Comparison of ENCODE assay signal across 7 mouse cellular contexts in the genomic region with DNA sequence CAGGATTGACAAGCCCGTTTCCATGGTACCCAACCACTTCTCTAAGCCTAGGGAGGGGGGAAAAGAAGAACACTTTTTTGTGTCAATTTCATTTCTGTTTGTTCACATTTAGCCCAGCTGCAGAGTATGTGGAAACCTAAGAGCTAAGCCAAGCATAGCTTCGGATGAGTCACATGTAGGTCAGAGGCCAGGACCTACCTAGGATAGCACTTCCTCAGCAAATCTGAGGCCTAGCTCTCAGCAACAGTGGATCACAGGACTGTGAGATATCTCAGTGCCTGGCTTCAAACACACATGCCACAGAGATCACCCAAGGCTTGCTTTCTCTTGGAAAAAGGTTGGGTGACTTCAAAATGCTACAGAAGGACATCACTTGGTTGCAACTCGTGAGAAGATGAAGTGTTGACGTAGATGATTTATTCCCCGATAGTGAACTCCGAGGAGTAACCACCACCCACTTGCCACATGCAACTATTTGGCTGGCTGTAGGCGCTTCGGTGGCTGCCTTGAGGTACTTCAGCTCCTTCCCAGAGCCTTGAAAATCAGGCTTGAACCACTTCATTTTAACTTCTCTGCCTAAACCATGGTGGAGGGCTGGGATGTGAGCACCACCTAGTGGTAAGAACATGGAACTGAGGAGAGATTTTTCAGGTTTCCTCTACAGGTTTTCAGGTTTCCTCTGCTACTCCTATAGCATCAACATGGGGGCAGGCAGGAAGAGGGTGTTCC.
A peak's percentile ranks its signal among the peaks of the same experiment; 100 is the strongest.
DNase-seq lines count a peak whose midpoint lies in the region; ATAC-seq and TF ChIP-seq lines count a peak whose summit lies in the region.

No protein-coding gene starts in this region.

- H3K4me1 ChIP-seq in MEL (ENCODE audit: control insufficient read depth in 1 of 2, insufficient read depth in 2 of 2, low read length in 2 of 2) = no peaks in the 10 kb centered on the region
- no peaks in the 10 kb centered on the region for H3K4me1 ChIP-seq in embryonic facial prominence, embryonic 11.5 days (ENCODE audit: control insufficient read depth, insufficient read depth, low read length)

- no peak for TF ChIP-seq EP300 in MEL (IDR thresholded peaks at IDR 0.05; ENCODE audit: low read depth in 1 of 2, low read length in 2 of 2)

- H3K4me3 ChIP-seq in MEL (ENCODE audit: control insufficient read depth in 1 of 2, insufficient read depth in 1 of 2, low read depth in 2 of 2, low read length in 2 of 2) = no peak overlapping the region
- H3K4me3 ChIP-seq in embryonic facial prominence, embryonic 11.5 days (ENCODE audit: low read depth, low read length) = no peak overlapping the region

- peak; percentile 85 for TF ChIP-seq RAD21 in MEL (IDR thresholded peaks at IDR 0.05; ENCODE audit: low read depth, low read length)

- no peaks in the 10 kb centered on the region for H3K9me3 ChIP-seq in MEL (replicated peaks; ENCODE audit: insufficient read depth, low read length)
- no peaks in the 10 kb centered on the region for H3K9me3 ChIP-seq in embryonic facial prominence, embryonic 11.5 days (replicated peaks; ENCODE audit: control insufficient read depth, low read length)

- no peak overlapping the region for H3K4me2 ChIP-seq in embryonic facial prominence, embryonic 11.5 days (ENCODE audit: low read depth, low read length)

- peak; percentile 84; the same call in 1 of the 2 replicates for ATAC-seq in embryonic facial prominence, embryonic 11.5 days (replicated peaks; ENCODE audit: insufficient number of reproducible peaks, low FRiP score, low TSS enrichment, low read depth)
- ATAC-seq in hematopoietic stem cell, adult 5-6 weeks (replicated peaks in 1 of 2; ENCODE audit: insufficient read depth in 1 of 2, low FRiP score in 2 of 2, low TSS enrichment in 1 of 2, low read depth in 1 of 2, poor library complexity in 2 of 2, severe bottlenecking in 2 of 2) = peak; percentile 84 to 91

- TF ChIP-seq POLR2A in MEL (IDR thresholded peaks at IDR 0.05; ENCODE audit: control insufficient read depth in 1 of 2, insufficient read depth in 1 of 2, low read depth in 1 of 2, low read length in 2 of 2, poor library complexity in 1 of 2) = no peak

- no peaks in the 10 kb centered on the region for H3K27me3 ChIP-seq in MEL (ENCODE audit: control insufficient read depth in 1 of 2, insufficient read depth in 2 of 2, low read length in 2 of 2)
- H3K27me3 ChIP-seq in embryonic facial prominence, embryonic 11.5 days (ENCODE audit: control insufficient read depth, insufficient read depth, low read length) = no peaks in the 10 kb centered on the region

- peak; percentile 66 to 81 (median 74) for TF ChIP-seq CTCF in MEL (IDR thresholded peaks at IDR 0.05 in 2 of 3, conservative IDR thresholded peaks at IDR 0.05 in 1 of 3; ENCODE audit: control insufficient read depth in 1 of 3, insufficient read depth in 1 of 3, low read depth in 2 of 3, low read length in 3 of 3, poor library complexity in 1 of 3, severe bottlenecking in 1 of 3)

- peak; percentile 43 for DNase-seq in MEL (ENCODE audit: low read depth, low spot score)
- DNase-seq in adrenal gland, postnatal 25 days = peak; percentile 21
- peak; percentile 75 for DNase-seq in embryonic facial prominence, embryonic 11.5 days (ENCODE audit: low spot score)
- DNase-seq in layer of hippocampus, adult 8-10 months (ENCODE audit: low spot score in 2 of 2) = peak; percentile 60 to 68
- peak; percentile 70 for DNase-seq in lung, postnatal 10 days
- peak; percentile 74 to 80 for DNase-seq in right cerebral cortex, adult 2 months (ENCODE audit: low spot score in 2 of 2)

- 65% methylated on average over 8 of the region's 8 CpGs for WGBS in embryonic facial prominence, embryonic 11.5 days

- no peak overlapping the region for H3K27ac ChIP-seq in MEL (ENCODE audit: control insufficient read depth, low read depth, low read length)
- H3K27ac ChIP-seq in embryonic facial prominence, embryonic 11.5 days (replicated peaks; ENCODE audit: low read depth, low read length) = no peak overlapping the region

- no peaks in the 10 kb centered on the region for H3K79me2 ChIP-seq in MEL (ENCODE audit: control insufficient read depth, insufficient read depth, low read length, poor library complexity)

- no peaks in the 10 kb centered on the region for H3K36me3 ChIP-seq in MEL (ENCODE audit: control insufficient read depth in 1 of 2, insufficient read depth in 2 of 2, low read length in 2 of 2)
- no peaks in the 10 kb centered on the region for H3K36me3 ChIP-seq in embryonic facial prominence, embryonic 11.5 days (replicated peaks; ENCODE audit: control insufficient read depth, insufficient read depth, low read depth, low read length)

- H3K9ac ChIP-seq in MEL (ENCODE audit: control insufficient read depth, low read depth, low read length, poor library complexity, severe bottlenecking) = no peak overlapping the region
- no peak overlapping the region for H3K9ac ChIP-seq in embryonic facial prominence, embryonic 11.5 days (replicated peaks; ENCODE audit: low read length)

TF ChIP-seq in MEL, 35 proteins besides CTCF, POLR2A, EP300 and RAD21:
- TF ChIP-seq TCF12 (IDR thresholded peaks at IDR 0.05; ENCODE audit: low read depth, low read length) = no peak
- TF ChIP-seq MYB (IDR thresholded peaks at IDR 0.05; ENCODE audit: low read depth, low read length) = no peak
- no peak for TF ChIP-seq MAX (IDR thresholded peaks at IDR 0.05; ENCODE audit: low read length)
- TF ChIP-seq JUND (IDR thresholded peaks at IDR 0.05; ENCODE audit: low read depth, low read length) = no peak
- TF ChIP-seq ZC3H11A (IDR thresholded peaks at IDR 0.05; ENCODE audit: low read depth, low read length) = peak; percentile 59
- TF ChIP-seq SMC3 (IDR thresholded peaks at IDR 0.05; ENCODE audit: low read depth, low read length) = peak; percentile 69
- no peak for TF ChIP-seq HCFC1 (IDR thresholded peaks at IDR 0.05; ENCODE audit: low read depth, low read length)

Comparison
In these comparisons a context has a peak if more than half of its experiments do, and no peak if none do; other contexts are left out.
1. DNase-seq: peak in every context shown above with its lines; median percentile 77 in right cerebral cortex, adult 2 months; 75 in embryonic facial prominence, embryonic 11.5 days; 70 in lung, postnatal 10 days; 64 in layer of hippocampus, adult 8-10 months; 43 in MEL; 21 in adrenal gland, postnatal 25 days.